Comparison of ENCODE assay signal across 9 mouse cellular contexts in the genomic region with DNA sequence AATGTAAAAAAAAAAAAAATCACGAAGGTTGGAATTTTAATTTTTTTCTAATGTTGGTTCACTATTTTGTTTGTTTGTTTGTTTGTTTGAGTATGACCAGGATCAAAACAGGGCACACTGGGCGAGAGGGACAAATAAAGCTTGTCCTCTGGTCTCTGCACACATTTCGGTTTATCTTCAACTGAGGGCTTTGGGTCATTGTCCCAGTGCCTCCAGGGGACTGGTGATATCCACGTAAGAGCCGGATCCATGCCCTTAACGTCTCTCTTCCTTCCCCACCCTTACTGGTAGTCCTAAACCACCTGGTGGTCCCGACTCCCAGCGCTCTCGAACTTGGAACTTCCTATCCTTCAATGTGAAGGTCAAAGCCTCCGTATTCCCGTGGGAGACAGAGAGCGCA. TPM values are rescaled to one million over a fixed set of nuclear protein-coding genes. Genes with fewer than 3 reads are reported as not detected.
DNase-seq lines count a peak whose midpoint lies in the region; ATAC-seq and TF ChIP-seq lines count a peak whose summit lies in the region.
"Had no signal": no experiment of that assay in that cellular context is flagged by ENCODE, and none has a peak within 500 bp of the region (broad histone marks: within the 10 kb centered on the region; RNA-seq: fewer than 3 reads in every experiment).

No protein-coding gene starts in this region.

- H3K36me3 ChIP-seq in kidney, adult 2 months (ENCODE audit: control insufficient read depth, insufficient read depth, low read length): no peaks in the 10 kb centered on the region
- H3K36me3 ChIP-seq in hindbrain, embryonic 12.5 days: no peaks in the 10 kb centered on the region
- H3K36me3 ChIP-seq in midbrain, embryonic 12.5 days: no peaks in the 10 kb centered on the region

- peak overlapping the region; percentile 44; the same call in 1 of the 2 replicates for H3K9ac ChIP-seq in hindbrain, embryonic 12.5 days
- no peak overlapping the region; the same call in 1 of the 2 replicates for H3K9ac ChIP-seq in midbrain, embryonic 12.5 days (replicated peaks)

- DNase-seq in kidney, adult 2 months: no peak
- no peak for DNase-seq in kidney, adult 18-20 months
- no peak for DNase-seq in urinary bladder, adult 18-20 months (ENCODE audit: low spot score in 2 of 2)
- DNase-seq in left cerebral cortex, adult 8-10 months (ENCODE audit: low spot score in 2 of 2): no peak

- peak overlapping the region; percentile 38; the same call in 1 of the 2 replicates for H3K4me3 ChIP-seq in kidney, adult 2 months (ENCODE audit: insufficient read depth, low read depth, low read length)
- H3K4me3 ChIP-seq in bone marrow, adult 2 months (replicated peaks; ENCODE audit: control insufficient read depth, low read depth, low read length): peak overlapping the region; percentile 49
- peak overlapping the region; percentile 83 for H3K4me3 ChIP-seq in hindbrain, embryonic 12.5 days
- peak overlapping the region; percentile 81 for H3K4me3 ChIP-seq in midbrain, embryonic 12.5 days

- H3K9me3 ChIP-seq in hindbrain, embryonic 12.5 days (replicated peaks): no peaks in the 10 kb centered on the region
- H3K9me3 ChIP-seq in midbrain, embryonic 12.5 days: no peaks in the 10 kb centered on the region

- 20% methylated on average over 12 of the region's 12 CpGs for WGBS in kidney, adult 2 months
- WGBS in bone marrow, adult 2 months: 43% methylated on average over 12 of the region's 12 CpGs
- WGBS in hindbrain, embryonic 12.5 days: 22% methylated on average over 12 of the region's 12 CpGs
- 16% methylated on average over 12 of the region's 12 CpGs for WGBS in midbrain, embryonic 12.5 days

- TF ChIP-seq POLR2A in kidney, adult 2 months (IDR thresholded peaks at IDR 0.05; ENCODE audit: low read depth, low read length): no peak
- no peak for TF ChIP-seq POLR2A in bone marrow, adult 2 months (IDR thresholded peaks at IDR 0.05; ENCODE audit: borderline replicate concordance, control insufficient read depth, low read depth, low read length)

- peak; percentile 1; the same call in 1 of the 2 replicates for ATAC-seq in hindbrain, embryonic 12.5 days (ENCODE audit: low FRiP score)
- peak; percentile 0; the same call in 1 of the 2 replicates for ATAC-seq in midbrain, embryonic 12.5 days (ENCODE audit: low FRiP score, low read depth)
- no peak for ATAC-seq in monocyte, adult 5-6 weeks (replicated peaks; ENCODE audit: insufficient number of reproducible peaks, low FRiP score, low TSS enrichment, poor library complexity, severe bottlenecking)

- peak overlapping the region; percentile 97 for H3K4me2 ChIP-seq in hindbrain, embryonic 12.5 days (replicated peaks)
- H3K4me2 ChIP-seq in midbrain, embryonic 12.5 days (replicated peaks): peak overlapping the region; percentile 97

- no peaks in the 10 kb centered on the region for H3K27me3 ChIP-seq in kidney, adult 2 months (replicated peaks; ENCODE audit: control insufficient read depth, insufficient read depth, low read length)
- peaks cover 4% of the 10 kb centered on the region; the same call in 1 of the 2 replicates for H3K27me3 ChIP-seq in hindbrain, embryonic 12.5 days
- peaks cover 18% of the 10 kb centered on the region for H3K27me3 ChIP-seq in midbrain, embryonic 12.5 days
- H3K27me3 ChIP-seq: Patski had no signal

- H3K27ac ChIP-seq in kidney, adult 2 months (ENCODE audit: insufficient read depth, low read depth, low read length): peak overlapping the region; percentile 78
- peak overlapping the region; percentile 56; the same call in 1 of the 2 replicates for H3K27ac ChIP-seq in bone marrow, adult 2 months (ENCODE audit: control insufficient read depth, insufficient read depth, low read depth, low read length, poor library complexity)
- no peak overlapping the region for H3K27ac ChIP-seq in hindbrain, embryonic 12.5 days
- no peak overlapping the region for H3K27ac ChIP-seq in midbrain, embryonic 12.5 days (replicated peaks)

- peaks cover 35% of the 10 kb centered on the region for H3K4me1 ChIP-seq in kidney, adult 2 months (ENCODE audit: control insufficient read depth, insufficient read depth, low read length)
- peaks cover 3% of the 10 kb centered on the region; the same call in 1 of the 2 replicates for H3K4me1 ChIP-seq in bone marrow, adult 2 months (ENCODE audit: control insufficient read depth, insufficient read depth, low read length)
- peaks cover 59% of the 10 kb centered on the region for H3K4me1 ChIP-seq in hindbrain, embryonic 12.5 days
- peaks cover 73% of the 10 kb centered on the region for H3K4me1 ChIP-seq in midbrain, embryonic 12.5 days

- TF ChIP-seq CTCF in kidney, adult 2 months (conservative IDR thresholded peaks at IDR 0.05; ENCODE audit: insufficient read depth, insufficient read length, low read depth, low read length): no peak
- TF ChIP-seq CTCF in bone marrow, adult 2 months (IDR thresholded peaks at IDR 0.05; ENCODE audit: control insufficient read depth, insufficient read depth, low read length): no peak

RNA-seq across cellular contexts. Expression of gene Hs6st1, which starts 0.6 kb away (rescaled TPM):
- polyA plus RNA-seq in kidney, adult 2 months (2012; rRNA removed): 123 and 142 TPM in 2 replicates
- 42.4 and 47.6 TPM in 2 replicates for polyA plus RNA-seq in bone marrow, adult 2 months (2011; ENCODE audit: insufficient read depth, insufficient read length, low replicate concordance, missing spikeins)
- polyA plus RNA-seq in hindbrain, embryonic 12.5 days (2016; fragmentation: Nextera tagmentation; extraction: Ambion mirVana): 20.5 and 22.0 TPM in 2 replicates
- polyA plus RNA-seq in midbrain, embryonic 12.5 days (2016; fragmentation: Nextera tagmentation; extraction: Ambion mirVana): 10.8 and 11.8 TPM in 2 replicates
- 16.2 to 26.3 TPM (median 21.9 TPM) in 3 replicates for total RNA-seq in monocyte, adult 5-6 weeks (2017)
- 10 to 100 TPM; 45.5 to 49.0 (median 48.0) TPM for total RNA-seq in left cerebral cortex, adult 8-10 months (2022)

Comparison
In these comparisons a context has a peak if more than half of its experiments do, and no peak if none do; other contexts are left out.
1. H3K27ac ChIP-seq: peak in kidney, adult 2 months (single experiment) and bone marrow, adult 2 months (single experiment); none in hindbrain, embryonic 12.5 days (single experiment) and midbrain, embryonic 12.5 days (single experiment).
2. Peak in every context shown above with its lines, with median percentiles within 50 percentile points of each other: H3K4me3 ChIP-seq.